Mouse (Mus musculus): ENCODE results near the gene Adamtsl4.
"Not testable (repeated sequence)": the region's sequence is repeated elsewhere in the genome, so short reads cannot be mapped to it uniquely, and the experiment has no call there.

Adamtsl4 gene

GRCm38 (mm10) chr3:95660788-95661478, 26.8 kb downstream of the Adamtsl4 start:
- no peak for DNase-seq (ENCODE audit: low spot score)

GRCm38 (mm10) chr3:95659948-95660347, 27.8 kb downstream of the Adamtsl4 start:
- no peak for DNase-seq (ENCODE audit: low spot score)

- DNase-seq (ENCODE audit: low spot score) = no peak
Observed at GRCm38 (mm10) chr3:95658868-95659712, 28.6 kb downstream of the Adamtsl4 start.

- peak; percentile 88 for DNase-seq (ENCODE audit: low spot score)
Observed at GRCm38 (mm10) chr3:95658236-95658867, 29.4 kb downstream of the Adamtsl4 start, which contains the start of gene Mcl1. TSS of gene Mcl1 (plus strand) at chr3:95658788.

- no peak for DNase-seq (ENCODE audit: low spot score)
Observed at GRCm38 (mm10) chr3:95657711-95658110, 30.0 kb downstream of the Adamtsl4 start.

- DNase-seq (ENCODE audit: low spot score) = no peak
Observed at GRCm38 (mm10) chr3:95657108-95657507, 30.6 kb downstream of the Adamtsl4 start.

GRCm38 (mm10) chr3:95655437-95655836, 32.3 kb downstream of the Adamtsl4 start:
- no peak for DNase-seq (ENCODE audit: low spot score)

GRCm38 (mm10) chr3:95654371-95654770, 33.3 kb downstream of the Adamtsl4 start:
- DNase-seq (ENCODE audit: low spot score) = not testable (repeated sequence)

GRCm38 (mm10) chr3:95653473-95654034, 34.2 kb downstream of the Adamtsl4 start:
- no peak for DNase-seq (ENCODE audit: low spot score)

- DNase-seq (ENCODE audit: low spot score) = no peak
Observed at GRCm38 (mm10) chr3:95652871-95653270, 34.8 kb downstream of the Adamtsl4 start.

GRCm38 (mm10) chr3:95652204-95652811, 35.4 kb downstream of the Adamtsl4 start:
- DNase-seq (ENCODE audit: low spot score) = no peak

- no peak for DNase-seq (ENCODE audit: low spot score)
Observed at GRCm38 (mm10) chr3:95651391-95652203, 36.1 kb downstream of the Adamtsl4 start.

- DNase-seq (ENCODE audit: low spot score) = no peak
Observed at GRCm38 (mm10) chr3:95651033-95651373, 36.7 kb downstream of the Adamtsl4 start.

- no peak for DNase-seq (ENCODE audit: low spot score)
Observed at GRCm38 (mm10) chr3:95650276-95651032, 37.3 kb downstream of the Adamtsl4 start.

- DNase-seq (ENCODE audit: low spot score) = no peak
Observed at GRCm38 (mm10) chr3:95648016-95648415, 39.7 kb downstream of the Adamtsl4 start.

- DNase-seq (ENCODE audit: low spot score) = no peak
Observed at GRCm38 (mm10) chr3:95645313-95646235, 42.1 kb downstream of the Adamtsl4 start.

- DNase-seq (ENCODE audit: low spot score) = no peak
Observed at GRCm38 (mm10) chr3:95643097-95643496, 44.6 kb downstream of the Adamtsl4 start.

- no peak for DNase-seq (ENCODE audit: low spot score)
Observed at GRCm38 (mm10) chr3:95639694-95640093, 48.0 kb downstream of the Adamtsl4 start.

GRCm38 (mm10) chr3:95636072-95636471, 51.6 kb downstream of the Adamtsl4 start:
- no peak for DNase-seq (ENCODE audit: low spot score)

All from urinary bladder, postnatal 10 days (tissue).